Mouse (Mus musculus) lung, postnatal 14 days (tissue): Measurements from ENCODE around the gene Itpr2.
A peak's percentile ranks its signal among the peaks of the same experiment; 100 is the strongest.

Source experiments
- DNase-seq: peaks from one replicate; pipeline ENCODE4 v3.0.0; 2021

Itpr2 gene

GRCm38 (mm10) chr6:146302574-146303130, 199.4 kb downstream of the Itpr2 start:
- DNase-seq, result no peak

- DNase-seq, result no peak
Measured at GRCm38 (mm10) chr6:146302101-146302500, 199.9 kb downstream of the Itpr2 start.

- DNase-seq, result no peak
Measured at GRCm38 (mm10) chr6:146300961-146301360, 201.1 kb downstream of the Itpr2 start.

- DNase-seq, result no peak
Measured at GRCm38 (mm10) chr6:146298712-146299111, 203.3 kb downstream of the Itpr2 start.

GRCm38 (mm10) chr6:146291036-146291435, 211.0 kb downstream of the Itpr2 start:
- no peak for DNase-seq

- no peak for DNase-seq
Measured at GRCm38 (mm10) chr6:146289801-146290200, 212.2 kb downstream of the Itpr2 start.

GRCm38 (mm10) chr6:146288266-146288665, 213.8 kb downstream of the Itpr2 start:
- no peak for DNase-seq

GRCm38 (mm10) chr6:146284921-146285565, 217.0 kb downstream of the Itpr2 start:
- no peak for DNase-seq

GRCm38 (mm10) chr6:146283981-146284380, 218.0 kb downstream of the Itpr2 start:
- DNase-seq, result no peak

- DNase-seq, result no peak
Measured at GRCm38 (mm10) chr6:146282061-146282659, 219.9 kb downstream of the Itpr2 start.

- DNase-seq, result peak; percentile 24
Measured at GRCm38 (mm10) chr6:146281176-146281899, 220.7 kb downstream of the Itpr2 start.

GRCm38 (mm10) chr6:146273256-146273655, 228.8 kb downstream of the Itpr2 start:
- DNase-seq, result no peak

GRCm38 (mm10) chr6:146272253-146273036, 229.6 kb downstream of the Itpr2 start:
- peak; percentile 83 for DNase-seq

GRCm38 (mm10) chr6:146270776-146271533, 231.1 kb downstream of the Itpr2 start:
- DNase-seq, result peak; percentile 74

GRCm38 (mm10) chr6:146270162-146270561, 231.9 kb downstream of the Itpr2 start:
- DNase-seq, result peak; percentile 18

- DNase-seq, result no peak
Measured at GRCm38 (mm10) chr6:146269291-146269690, 232.7 kb downstream of the Itpr2 start.

- no peak for DNase-seq
Measured at GRCm38 (mm10) chr6:146260674-146261376, 241.2 kb downstream of the Itpr2 start.

- DNase-seq, result no peak
Measured at GRCm38 (mm10) chr6:146258751-146259150, 243.3 kb downstream of the Itpr2 start.

GRCm38 (mm10) chr6:146258261-146258660, 243.8 kb downstream of the Itpr2 start:
- DNase-seq, result no peak

GRCm38 (mm10) chr6:146256947-146257670, 244.9 kb downstream of the Itpr2 start:
- DNase-seq, result peak; percentile 17

GRCm38 (mm10) chr6:146256401-146256800, 245.6 kb downstream of the Itpr2 start:
- no peak for DNase-seq
